Mouse (Mus musculus) liver, embryonic 13.5 days (tissue): ENCODE data around the gene Actr6. TPM values are rescaled to one million over a fixed set of nuclear protein-coding genes. Genes with fewer than 3 reads are reported as not detected.

Experiments used
- ATAC-seq: fragments of 200-750 bp; cut with Nextera tagmentation; 2 replicates; pipeline ENCODE4 v1.8.0; 2017; ENCODE audit warnings: low read depth, mild to moderate bottlenecking, moderate number of reproducible peaks, moderate library complexity
- DNase-seq: peaks from one replicate; pipeline ENCODE4 v3.0.0; 2022
- H3K27ac ChIP-seq: fragments of 300-500 bp; sonication (generic); 2 replicates; pipeline ENCODE4 v1.5.1; 2015; ENCODE audit warnings: moderate library complexity, mild to moderate bottlenecking, inconsistent platforms
- H3K27me3 ChIP-seq: fragments of 300-500 bp; sonication (generic); 2 replicates; pipeline ENCODE4 v1.6.1; 2015; ENCODE audit warnings: mild to moderate bottlenecking, inconsistent platforms
- H3K36me3 ChIP-seq: fragments of 300-500 bp; sonication (generic); 2 replicates; pipeline ENCODE4 v1.6.1; 2015; ENCODE audit warnings: mild to moderate bottlenecking, inconsistent platforms
- H3K4me1 ChIP-seq: fragments of 300-500 bp; sonication (generic); replicated peaks from 2 replicates; pipeline ENCODE4 v1.6.1; 2015; ENCODE audit warnings: inconsistent platforms
- H3K4me2 ChIP-seq: fragments of 300-500 bp; sonication (generic); 2 replicates; pipeline ENCODE4 v1.6.1; 2015; ENCODE audit warnings: inconsistent platforms, mild to moderate bottlenecking, moderate library complexity
- H3K4me3 ChIP-seq: fragments of 300-500 bp; sonication (generic); replicated peaks from 2 replicates; pipeline ENCODE4 v1.5.1; 2015; ENCODE audit warnings: mild to moderate bottlenecking, inconsistent platforms
- H3K9ac ChIP-seq: fragments of 300-500 bp; sonication (generic); 2 replicates; pipeline ENCODE4 v1.6.1; 2015; ENCODE audit warnings: mild to moderate bottlenecking, inconsistent platforms
- H3K9me3 ChIP-seq: fragments of 300-500 bp; sonication (generic); replicated peaks from 2 replicates; pipeline ENCODE4 v1.6.1; 2016; ENCODE audit warnings: inconsistent platforms
- WGBS: fragments of 180-500 bp; shearing (Covaris S2); methylation state at CpG from one replicate; pipeline ENCODE4 v1.1.7; 2015; ENCODE audit not compliant: insufficient replicate concordance; 5-methylcytosine and 5-hydroxymethylcytosine counted together
- polyA plus RNA-seq: library from polyadenylated mRNA; unstranded; fragments of >200 nt; fragmentation: Nextera tagmentation; extraction: Ambion mirVana; gene quantifications from 2 replicates; pipeline ENCODE4 v1.2.1, GENCODE M21; 2015

The Actr6 gene
- polyA plus RNA-seq, 1 experiment from 2014 or later: 18.1 TPM

DNA sequence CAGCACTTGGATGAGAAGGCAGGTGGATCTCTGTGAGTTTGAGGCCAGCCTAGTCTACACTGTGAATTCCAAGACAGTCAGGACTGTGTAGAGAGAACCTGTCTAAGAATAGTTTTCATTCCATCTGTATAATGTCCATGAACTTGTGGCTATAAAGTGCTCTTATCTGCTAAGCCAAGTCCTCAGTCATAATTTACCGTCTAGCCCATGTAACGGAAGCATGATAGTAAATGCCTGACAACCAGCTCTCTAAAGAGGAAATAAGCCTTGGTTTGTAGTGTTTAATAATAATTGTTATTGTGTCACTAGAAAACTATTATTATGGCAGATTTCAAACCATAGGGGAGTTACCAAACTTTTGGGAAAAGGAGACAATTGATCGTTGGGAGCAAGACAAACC, 5.8 kb upstream of the Actr6 start:
- Histone ChIP-seq H3K27ac (no peak overlapping the region), H3K4me1 (peaks cover under 1% of the 10 kb centered on the region), H3K4me3 (no peak overlapping the region), H3K9me3 (no peaks in the 10 kb centered on the region), H3K27me3 (no peaks in the 10 kb centered on the region), H3K9ac (no peak overlapping the region), H3K36me3 (no peaks in the 10 kb centered on the region), H3K4me2 (no peak overlapping the region)
- ATAC-seq: no peak
- DNase-seq: no peak
- 47% methylated on average over 3 of the region's 3 CpGs for WGBS

DNA sequence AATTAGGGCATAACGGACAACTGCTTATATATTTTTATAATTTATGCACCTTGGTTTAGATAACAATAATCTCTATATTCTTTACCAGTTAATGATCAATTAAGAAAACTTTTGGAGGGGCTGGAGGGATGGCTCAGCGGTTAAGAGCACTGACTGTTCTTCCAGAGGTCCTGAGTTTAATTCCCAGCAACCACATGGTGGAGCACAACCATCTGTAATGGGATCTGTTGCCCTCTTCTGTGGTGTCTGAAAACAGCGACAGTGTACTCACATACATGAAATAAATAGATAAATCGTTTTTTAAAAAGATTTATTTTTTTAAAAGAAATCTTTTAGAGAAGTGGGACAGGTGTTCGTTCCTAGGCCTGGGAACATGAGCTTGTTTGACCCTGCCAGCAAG, 5.0 kb upstream of the Actr6 start:
- ATAC-seq: no peak
- H3K9me3 ChIP-seq: no peaks in the 10 kb centered on the region
- no peak overlapping the region for H3K27ac ChIP-seq
- no peak overlapping the region for H3K4me2 ChIP-seq
- no peak overlapping the region for H3K4me3 ChIP-seq
- no peak overlapping the region for H3K9ac ChIP-seq
- WGBS: 36% methylated on average over 5 of the region's 5 CpGs
- DNase-seq: no peak
- H3K36me3 ChIP-seq: no peaks in the 10 kb centered on the region
- H3K4me1 ChIP-seq: peaks cover 6% of the 10 kb centered on the region
- no peaks in the 10 kb centered on the region for H3K27me3 ChIP-seq

DNA sequence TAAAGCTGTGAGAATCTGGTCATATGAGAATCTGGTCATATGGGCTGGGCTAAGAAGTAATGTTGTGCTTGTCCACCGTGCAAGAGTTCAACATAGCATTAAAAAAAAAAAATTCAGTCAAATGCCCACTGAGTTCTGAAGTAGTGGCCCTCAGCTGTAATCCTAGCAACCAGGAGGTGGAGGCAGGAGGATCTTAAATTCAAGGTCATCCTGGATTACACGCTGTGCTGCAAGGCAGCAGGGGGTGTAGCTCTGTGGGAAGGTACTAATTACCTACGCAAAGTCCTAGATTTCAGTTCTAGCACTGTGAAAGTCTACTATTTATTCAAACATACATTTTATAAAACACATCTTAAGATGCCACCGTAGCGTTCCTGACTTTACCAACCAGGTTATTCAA, 754 bp downstream of the Actr6 start:
- peak overlapping the region; percentile 78 for H3K9ac ChIP-seq
- WGBS: 13% methylated on average over 5 of the region's 5 CpGs
- no peaks in the 10 kb centered on the region for H3K9me3 ChIP-seq
- no peak for DNase-seq
- peak overlapping the region; percentile 75 for H3K4me3 ChIP-seq
- peaks cover 21% of the 10 kb centered on the region for H3K4me1 ChIP-seq
- H3K36me3 ChIP-seq: peaks cover 10% of the 10 kb centered on the region
- no peaks in the 10 kb centered on the region for H3K27me3 ChIP-seq
- ATAC-seq: no peak
- H3K4me2 ChIP-seq: peak overlapping the region; percentile 77
- H3K27ac ChIP-seq: peak overlapping the region; percentile 27; the same call in 1 of the 2 replicates

DNA sequence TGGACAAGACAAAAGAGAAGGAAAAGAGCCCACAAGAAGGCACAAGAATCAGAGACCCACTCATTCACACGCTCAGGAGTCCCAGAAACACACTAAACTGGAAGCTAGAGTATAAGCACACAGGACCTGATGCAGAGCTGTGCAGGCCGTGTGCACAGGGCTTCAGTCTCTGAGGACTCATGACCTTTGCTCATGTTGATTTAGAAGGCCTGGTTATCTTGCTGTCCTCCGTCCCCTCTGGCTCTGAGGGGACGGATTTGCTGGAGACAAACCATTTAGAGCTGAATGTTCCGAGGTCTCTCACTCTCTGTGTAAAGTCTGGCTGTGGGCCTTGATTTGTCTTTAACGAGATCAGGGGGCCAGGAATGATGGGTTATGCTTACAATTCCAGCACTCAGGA, 1.7 kb downstream of the Actr6 start:
- H3K4me2 ChIP-seq: peak overlapping the region; percentile 28; the same call in 1 of the 2 replicates
- H3K27ac ChIP-seq: peak overlapping the region; percentile 23; the same call in 1 of the 2 replicates
- no peak for ATAC-seq

DNA sequence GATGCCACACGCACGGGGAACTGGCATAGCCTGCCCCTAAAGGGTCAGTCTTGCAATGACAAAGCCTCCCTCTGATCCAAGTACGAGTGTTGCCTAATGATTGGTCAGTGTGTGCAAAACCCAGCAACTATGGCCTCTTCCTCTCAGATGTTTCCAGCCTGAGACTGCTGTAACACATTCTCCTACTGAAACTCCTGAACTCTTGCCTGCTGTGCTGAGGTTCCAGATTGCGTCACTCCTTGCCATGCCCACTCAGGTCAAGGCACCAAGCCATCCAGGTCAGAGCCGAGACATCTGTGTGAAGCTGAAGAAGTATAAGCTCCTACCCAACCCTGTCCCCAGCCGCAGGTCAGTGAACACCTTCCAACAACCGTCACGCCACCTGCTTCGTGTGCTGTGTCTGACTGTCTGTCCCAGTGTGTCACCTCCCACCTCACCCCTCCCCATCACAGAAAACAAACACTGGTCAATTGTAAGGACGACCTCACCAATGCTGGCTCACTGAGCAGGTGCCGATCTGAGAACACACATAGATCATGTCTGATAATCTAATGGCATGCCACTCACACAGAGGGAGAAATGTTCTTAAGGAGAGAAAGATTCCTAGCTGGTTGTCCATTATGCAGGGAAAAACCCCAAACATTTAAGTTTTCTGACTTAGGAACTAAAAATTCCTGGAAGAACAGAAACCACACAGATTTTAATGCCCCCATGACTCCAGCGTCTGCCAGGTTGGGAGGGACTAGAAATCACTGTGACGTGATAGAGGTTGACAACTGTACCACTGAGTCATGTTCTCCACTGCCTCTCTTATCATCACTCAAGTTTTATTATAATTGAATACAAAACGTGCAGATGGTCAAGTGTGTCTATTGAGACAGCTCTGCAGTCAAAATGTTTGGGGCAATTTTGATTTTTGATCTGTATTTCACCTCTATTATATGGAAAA, 9.6 kb downstream of the Actr6 start:
- Histone ChIP-seq H3K4me1 (no peaks in the 10 kb centered on the region), H3K36me3 (peaks cover 38% of the 10 kb centered on the region), H3K27ac (no peak overlapping the region), H3K4me3 (no peak overlapping the region), H3K27me3 (no peaks in the 10 kb centered on the region), H3K4me2 (no peak overlapping the region), H3K9me3 (no peaks in the 10 kb centered on the region), H3K9ac (no peak overlapping the region)
- 0 out of 2 replicates have a peak, but pooled peaks have one; percentile 20 for ATAC-seq
- no peak for DNase-seq
- WGBS: 74% methylated on average over 14 of the region's 14 CpGs

More for the DNA sequence above, 1.7 kb downstream of the Actr6 start:
- no peak for DNase-seq
- 76% methylated on average over 6 of the region's 6 CpGs for WGBS
- Histone ChIP-seq H3K4me3 (peak overlapping the region; percentile 18; the same call in 1 of the 2 replicates), H3K27me3 (no peaks in the 10 kb centered on the region), H3K9ac (no peak overlapping the region), H3K36me3 (peaks cover 17% of the 10 kb centered on the region), H3K9me3 (no peaks in the 10 kb centered on the region), H3K4me1 (peaks cover 21% of the 10 kb centered on the region)

DNA sequence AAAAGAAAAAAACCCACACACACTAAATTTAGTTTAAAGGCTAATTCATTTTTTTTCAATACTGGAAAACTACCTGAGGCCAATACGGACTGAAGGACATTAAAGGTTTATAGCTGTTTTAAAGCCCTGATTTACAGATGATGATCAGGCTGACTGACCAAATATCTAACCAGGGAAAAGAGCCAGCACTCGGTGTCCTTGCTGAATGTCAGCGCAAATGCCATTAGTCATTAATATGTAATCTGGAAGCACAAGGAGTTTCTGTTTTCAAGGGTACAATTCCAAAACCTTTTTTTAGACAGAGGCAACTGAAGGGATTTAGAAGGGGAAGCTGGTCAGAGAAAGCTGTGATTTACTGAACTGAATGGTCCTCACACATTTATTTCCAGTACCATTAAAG, 11.3 kb downstream of the Actr6 start:
- WGBS: 83% methylated on average over 3 of the region's 3 CpGs
- DNase-seq (no peak), ATAC-seq (no peak)
- Histone ChIP-seq H3K4me2 (no peak overlapping the region), H3K27ac (no peak overlapping the region), H3K9ac (no peak overlapping the region), H3K4me3 (no peak overlapping the region), H3K4me1 (no peaks in the 10 kb centered on the region), H3K36me3 (peaks cover 31% of the 10 kb centered on the region), H3K27me3 (no peaks in the 10 kb centered on the region), H3K9me3 (no peaks in the 10 kb centered on the region)

DNA sequence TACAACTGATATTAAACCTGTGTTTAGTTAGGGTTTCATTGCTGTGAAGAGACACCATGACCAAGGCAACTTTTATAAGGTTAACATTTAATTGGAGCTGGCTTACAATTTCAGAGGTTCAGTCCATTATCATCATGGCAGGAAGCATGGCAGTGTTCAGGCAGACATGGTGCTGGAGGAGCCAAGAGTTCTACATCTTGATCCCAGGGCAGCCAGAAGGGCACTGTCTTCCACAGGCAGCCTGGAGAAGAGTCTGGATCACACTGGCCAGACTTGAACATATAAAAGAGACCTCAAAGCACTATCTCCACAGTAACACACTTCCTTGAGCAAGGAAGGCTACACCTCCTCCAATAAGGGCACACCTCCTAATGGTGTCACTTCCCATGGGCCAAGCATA, 11.8 kb downstream of the Actr6 start:
- Histone ChIP-seq H3K4me2 (no peak overlapping the region), H3K9ac (no peak overlapping the region), H3K27me3 (no peaks in the 10 kb centered on the region), H3K27ac (no peak overlapping the region), H3K4me1 (no peaks in the 10 kb centered on the region), H3K4me3 (no peak overlapping the region), H3K36me3 (peaks cover 34% of the 10 kb centered on the region), H3K9me3 (no peaks in the 10 kb centered on the region)
- ATAC-seq: no peak
- no peak for DNase-seq

DNA sequence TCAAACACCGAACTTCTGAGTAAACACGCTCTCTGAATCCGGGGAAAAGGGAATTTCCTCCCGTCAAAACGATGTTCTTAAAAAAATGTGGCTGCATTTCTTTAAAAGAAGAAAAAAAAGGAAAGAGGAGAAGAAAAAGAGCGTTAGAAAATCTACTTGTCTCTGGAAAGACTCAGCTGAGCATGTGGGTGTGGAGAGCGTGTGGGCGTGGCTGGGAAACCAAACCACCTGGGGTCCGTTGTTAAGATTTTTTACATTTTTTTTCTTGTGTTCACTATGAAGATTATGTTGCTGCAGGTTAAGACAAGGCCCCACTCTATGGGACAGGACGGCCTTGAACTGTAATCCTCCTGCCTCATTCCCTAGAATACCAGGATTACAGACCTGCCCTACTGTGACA, 17.2 kb downstream of the Actr6 start:
- no peak overlapping the region for H3K4me3 ChIP-seq
- ATAC-seq (no peak), DNase-seq (no peak)
- no peaks in the 10 kb centered on the region for H3K27me3 ChIP-seq
- peaks cover 44% of the 10 kb centered on the region for H3K36me3 ChIP-seq
- no peak overlapping the region for H3K4me2 ChIP-seq
- H3K4me1 ChIP-seq: no peaks in the 10 kb centered on the region
- no peaks in the 10 kb centered on the region for H3K9me3 ChIP-seq
- WGBS: 78% methylated on average over 10 of the region's 10 CpGs
- no peak overlapping the region for H3K9ac ChIP-seq
- H3K27ac ChIP-seq: no peak overlapping the region

DNA sequence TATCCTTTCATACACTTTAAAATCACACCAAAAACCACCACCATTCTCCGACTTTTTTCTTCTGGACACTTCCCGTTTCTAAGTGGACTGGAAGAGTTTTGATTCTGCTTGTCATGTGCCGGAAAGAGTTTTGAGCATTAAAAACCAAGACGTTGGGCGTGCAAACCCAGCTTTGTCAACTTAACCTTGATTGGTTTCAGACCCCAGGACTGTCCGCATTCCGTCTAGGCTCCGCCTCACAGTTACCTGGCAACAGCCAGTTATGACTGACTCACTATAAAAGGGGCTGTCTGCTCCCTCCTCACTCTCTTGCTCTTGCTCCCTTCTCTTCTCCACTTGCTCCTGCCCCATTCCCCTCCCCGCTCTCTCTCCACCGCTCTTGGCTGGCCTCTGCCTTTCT, 23.4 kb downstream of the Actr6 start:
- no peaks in the 10 kb centered on the region for H3K9me3 ChIP-seq
- ATAC-seq (no peak), DNase-seq (no peak)
- peak overlapping the region; percentile 23; the same call in 1 of the 2 replicates for H3K4me2 ChIP-seq
- no peaks in the 10 kb centered on the region for H3K4me1 ChIP-seq
- peaks cover 25% of the 10 kb centered on the region for H3K36me3 ChIP-seq
- no peaks in the 10 kb centered on the region for H3K27me3 ChIP-seq
- WGBS: 36% methylated on average over 10 of the region's 10 CpGs
- no peak overlapping the region for H3K27ac ChIP-seq
- no peak overlapping the region for H3K9ac ChIP-seq
- no peak overlapping the region for H3K4me3 ChIP-seq

DNA sequence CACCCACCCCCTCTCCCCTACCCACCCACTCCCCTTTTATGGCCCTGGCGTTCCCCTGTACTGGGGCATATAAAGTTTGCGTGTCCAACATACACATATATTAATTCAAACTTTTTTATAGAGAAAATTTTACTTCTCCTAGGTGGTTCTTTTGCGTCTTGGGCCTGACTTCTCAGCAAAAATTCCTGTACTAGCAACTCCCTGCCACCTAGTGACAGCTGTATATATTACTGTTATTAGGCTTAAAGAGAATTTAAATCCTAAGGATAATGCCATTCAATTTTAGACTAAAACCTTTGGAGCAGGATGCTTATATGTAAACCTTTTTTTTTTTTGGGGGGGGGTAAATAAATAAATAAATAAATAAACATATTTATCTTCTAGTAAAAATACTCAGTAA, 24.7 kb downstream of the Actr6 start:
- H3K9me3 ChIP-seq: no peaks in the 10 kb centered on the region
- H3K27me3 ChIP-seq: no peaks in the 10 kb centered on the region
- no peak overlapping the region for H3K27ac ChIP-seq
- peaks cover 11% of the 10 kb centered on the region for H3K36me3 ChIP-seq
- 71% methylated on average over 3 of the region's 3 CpGs for WGBS
- H3K4me1 ChIP-seq: no peaks in the 10 kb centered on the region; the same call in 1 of the 2 replicates
- no peak overlapping the region for H3K4me2 ChIP-seq
- DNase-seq: no peak
- no peak for ATAC-seq
- H3K9ac ChIP-seq: no peak overlapping the region
- H3K4me3 ChIP-seq: no peak overlapping the region

DNA sequence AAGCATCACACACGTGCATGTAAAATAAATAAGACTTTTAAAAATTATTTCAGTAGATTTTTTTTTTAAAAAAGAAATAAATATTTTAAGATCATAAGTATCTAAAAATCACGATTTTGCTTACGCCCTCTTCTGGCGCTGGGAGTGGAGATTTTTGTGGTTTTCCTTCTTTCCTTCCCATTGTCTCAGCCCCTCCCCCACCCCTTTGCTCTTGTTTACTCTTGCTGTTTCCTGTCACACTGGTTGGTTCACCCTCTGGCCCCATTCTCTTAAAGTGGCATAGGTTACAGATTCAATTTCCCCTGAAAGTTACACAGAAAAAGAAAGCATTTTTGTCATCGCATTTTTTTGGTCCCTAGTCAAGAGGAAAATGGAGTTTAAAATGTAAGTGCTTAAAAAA, 29.1 kb downstream of the Actr6 start:
- H3K4me2 ChIP-seq: no peak overlapping the region
- H3K27ac ChIP-seq: no peak overlapping the region
- no peak overlapping the region for H3K4me3 ChIP-seq
- ATAC-seq (no peak), DNase-seq (no peak)
- no peaks in the 10 kb centered on the region; the same call in 1 of the 2 replicates for H3K4me1 ChIP-seq
- H3K9me3 ChIP-seq: no peaks in the 10 kb centered on the region
- H3K9ac ChIP-seq: no peak overlapping the region
- no peaks in the 10 kb centered on the region for H3K27me3 ChIP-seq
- H3K36me3 ChIP-seq: no peaks in the 10 kb centered on the region
- WGBS: 20% methylated on average over 5 of the region's 5 CpGs

DNA sequence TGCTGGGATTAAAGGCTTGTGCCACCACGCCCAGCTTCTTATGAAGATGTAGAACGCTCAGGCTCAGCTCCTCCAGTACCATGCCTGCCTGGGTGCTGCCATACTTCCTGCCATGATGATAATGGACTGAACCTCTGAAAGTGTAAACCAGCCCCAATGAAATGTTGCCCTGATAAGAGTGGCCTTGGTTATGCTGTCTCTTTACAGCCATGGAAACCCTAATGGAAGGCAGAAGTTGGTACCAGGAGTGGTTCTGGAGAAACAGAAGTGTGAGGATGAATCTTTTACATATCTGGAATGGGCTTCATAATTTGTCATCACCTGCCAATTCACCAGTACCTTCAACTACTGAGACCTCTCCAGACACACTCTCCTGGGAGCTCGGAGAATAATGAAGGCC, 34.1 kb downstream of the Actr6 start:
- 58% methylated on average over 3 of the region's 3 CpGs for WGBS
- Histone ChIP-seq H3K27me3 (no peaks in the 10 kb centered on the region), H3K27ac (no peak overlapping the region), H3K9ac (no peak overlapping the region), H3K4me3 (no peak overlapping the region), H3K4me1 (no peaks in the 10 kb centered on the region), H3K9me3 (no peaks in the 10 kb centered on the region), H3K36me3 (no peaks in the 10 kb centered on the region), H3K4me2 (no peak overlapping the region)
- ATAC-seq (no peak), DNase-seq (no peak)
